13 mouse cellular contexts compared by ENCODE assay signal in the genomic region with DNA sequence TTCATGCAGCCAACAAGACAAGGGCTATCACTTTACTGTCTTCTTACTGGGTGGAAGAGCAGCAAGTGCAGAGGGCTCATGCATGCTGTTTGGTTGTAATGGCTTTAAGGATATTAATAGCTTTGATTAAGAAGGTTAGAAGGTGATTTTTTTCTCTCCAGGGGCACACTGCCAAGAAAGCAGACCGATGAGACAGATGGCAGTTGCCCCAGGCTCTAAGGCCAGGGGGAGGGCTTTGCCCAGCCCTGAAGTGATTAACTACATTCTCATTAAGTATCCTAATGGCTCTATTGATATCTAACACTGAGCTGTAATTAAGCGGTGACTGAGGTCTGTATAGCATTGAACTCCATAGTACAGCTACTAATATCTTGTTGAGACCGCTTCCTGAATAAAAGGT.
DNase-seq lines count a peak whose midpoint lies in the region; ATAC-seq and TF ChIP-seq lines count a peak whose summit lies in the region.
"Had no signal": no experiment of that assay in that cellular context is flagged by ENCODE, and none has a peak within 500 bp of the region (broad histone marks: within the 10 kb centered on the region; RNA-seq: fewer than 3 reads in every experiment).

No protein-coding gene starts in this region.

- no peak overlapping the region for H3K4me3 ChIP-seq in forebrain, embryonic 11.5 days (ENCODE audit: low read depth, low read length)
- no peak overlapping the region for H3K4me3 ChIP-seq in forebrain, embryonic 10.5 days
- no peak overlapping the region for H3K4me3 ChIP-seq in hindbrain, postnatal 0 days (ENCODE audit: low read length)
- no peak overlapping the region for H3K4me3 ChIP-seq in hindbrain, embryonic 14.5 days (replicated peaks; ENCODE audit: low read length)
- H3K4me3 ChIP-seq: lung, embryonic 15.5 days had no signal

- peaks cover 1% of the 10 kb centered on the region; the same call in 1 of the 2 replicates for H3K4me1 ChIP-seq in forebrain, embryonic 11.5 days (replicated peaks; ENCODE audit: control insufficient read depth, insufficient read depth, low read length)
- no peaks in the 10 kb centered on the region for H3K4me1 ChIP-seq in forebrain, embryonic 10.5 days
- no peaks in the 10 kb centered on the region for H3K4me1 ChIP-seq in hindbrain, postnatal 0 days (ENCODE audit: insufficient read depth, low read length)
- no peaks in the 10 kb centered on the region for H3K4me1 ChIP-seq in hindbrain, embryonic 14.5 days (replicated peaks; ENCODE audit: control insufficient read depth, insufficient read depth, low read length)
- H3K4me1 ChIP-seq: lung, embryonic 15.5 days had no signal

- TF ChIP-seq CTCF in hindbrain, postnatal 0 days (IDR thresholded peaks at IDR 0.05; ENCODE audit: low read depth) = no peak

- H3K9ac ChIP-seq in forebrain, embryonic 11.5 days (ENCODE audit: low read length) = no peak overlapping the region
- no peak overlapping the region for H3K9ac ChIP-seq in hindbrain, postnatal 0 days (replicated peaks; ENCODE audit: low read length)
- H3K9ac ChIP-seq in hindbrain, embryonic 14.5 days = no peak overlapping the region
- H3K9ac ChIP-seq: lung, embryonic 15.5 days had no signal

- peak; percentile 66 for DNase-seq in forebrain, embryonic 11.5 days (ENCODE audit: low spot score)
- no peak for DNase-seq in forebrain, embryonic 10.5 days (ENCODE audit: extremely low spot score, low spot score)
- peak; percentile 63 for DNase-seq in hindbrain, postnatal 0 days (ENCODE audit: low spot score)
- DNase-seq in hindbrain, embryonic 14.5 days (ENCODE audit: low spot score) = no peak
- peak; percentile 91 for DNase-seq in cerebellum, adult 11-12 months
- DNase-seq in gastrocnemius, postnatal 14 days = peak; percentile 26
- DNase-seq in liver = no peak
- no peak for DNase-seq in layer of hippocampus, adult 8-10 months (ENCODE audit: low spot score in 2 of 2)
- DNase-seq: B cell, adult 2 months; kidney, adult 8-10 months; layer of hippocampus, adult 9-11 months had no signal

- ATAC-seq in forebrain, embryonic 11.5 days (replicated peaks; ENCODE audit: low FRiP score) = no peak
- no peak for ATAC-seq in hindbrain, postnatal 0 days
- ATAC-seq in hindbrain, embryonic 14.5 days (ENCODE audit: low FRiP score) = no peak
- ATAC-seq: midbrain, embryonic 16.5 days had no signal

- WGBS in forebrain, embryonic 11.5 days = 53% methylated on average over 3 of the region's 3 CpGs
- 83% methylated on average over 3 of the region's 3 CpGs for WGBS in forebrain, embryonic 10.5 days
- 30% methylated on average over 3 of the region's 3 CpGs for WGBS in hindbrain, postnatal 0 days
- WGBS in hindbrain, embryonic 14.5 days = 33% methylated on average over 3 of the region's 3 CpGs

- peaks cover 21% of the 10 kb centered on the region for H3K36me3 ChIP-seq in forebrain, embryonic 11.5 days (ENCODE audit: control insufficient read depth, insufficient read depth, low read length)
- H3K36me3 ChIP-seq in forebrain, embryonic 10.5 days (replicated peaks) = peaks cover 100% of the 10 kb centered on the region
- H3K36me3 ChIP-seq in hindbrain, postnatal 0 days (ENCODE audit: insufficient read depth, low read length) = peaks cover 72% of the 10 kb centered on the region
- H3K36me3 ChIP-seq in hindbrain, embryonic 14.5 days (replicated peaks; ENCODE audit: control insufficient read depth, insufficient read depth) = peaks cover 100% of the 10 kb centered on the region

- H3K4me2 ChIP-seq in forebrain, embryonic 11.5 days (ENCODE audit: low read depth, low read length, severe bottlenecking) = no peak overlapping the region
- H3K4me2 ChIP-seq in hindbrain, postnatal 0 days (ENCODE audit: low read depth, low read length) = no peak overlapping the region
- no peak overlapping the region for H3K4me2 ChIP-seq in hindbrain, embryonic 14.5 days (replicated peaks)
- H3K4me2 ChIP-seq: lung, embryonic 15.5 days had no signal

- intact Hi-C loops in gastrocnemius, postnatal 14 days (cut with DNase I; ENCODE audit: low total_unique reads) = no loop called here

- no peaks in the 10 kb centered on the region for H3K27me3 ChIP-seq in forebrain, embryonic 11.5 days (ENCODE audit: control insufficient read depth, insufficient read depth, low read length)
- no peaks in the 10 kb centered on the region for H3K27me3 ChIP-seq in forebrain, embryonic 10.5 days (ENCODE audit: poor library complexity, severe bottlenecking)
- H3K27me3 ChIP-seq in hindbrain, postnatal 0 days (ENCODE audit: insufficient read depth, low read length) = no peaks in the 10 kb centered on the region
- no peaks in the 10 kb centered on the region for H3K27me3 ChIP-seq in hindbrain, embryonic 14.5 days (ENCODE audit: control insufficient read depth, insufficient read depth, low read length)
- H3K27me3 ChIP-seq: lung, embryonic 15.5 days had no signal

- H3K27ac ChIP-seq in forebrain, embryonic 11.5 days (ENCODE audit: low read depth, low read length) = no peak overlapping the region
- H3K27ac ChIP-seq in forebrain, embryonic 10.5 days = no peak overlapping the region
- no peak overlapping the region for H3K27ac ChIP-seq in hindbrain, postnatal 0 days
- no peak overlapping the region; the same call in 1 of the 2 replicates for H3K27ac ChIP-seq in hindbrain, embryonic 14.5 days
- H3K27ac ChIP-seq: lung, embryonic 15.5 days had no signal

- H3K9me3 ChIP-seq in forebrain, embryonic 11.5 days (ENCODE audit: control insufficient read depth, low read length) = no peaks in the 10 kb centered on the region
- H3K9me3 ChIP-seq in forebrain, embryonic 10.5 days = no peaks in the 10 kb centered on the region
- H3K9me3 ChIP-seq in hindbrain, postnatal 0 days (ENCODE audit: low read length) = no peaks in the 10 kb centered on the region
- no peaks in the 10 kb centered on the region for H3K9me3 ChIP-seq in hindbrain, embryonic 14.5 days (ENCODE audit: control insufficient read depth, low read length)
- H3K9me3 ChIP-seq: lung, embryonic 15.5 days had no signal

Comparison
In these comparisons a context has a peak if more than half of its experiments do, and no peak if none do; other contexts are left out.
1. DNase-seq: peak in forebrain, embryonic 11.5 days (single experiment), hindbrain, postnatal 0 days (single experiment), cerebellum, adult 11-12 months (single experiment) and gastrocnemius, postnatal 14 days (single experiment); none in forebrain, embryonic 10.5 days (single experiment), hindbrain, embryonic 14.5 days (single experiment), liver (single experiment) and layer of hippocampus, adult 8-10 months (0 of 2).